Mouse (Mus musculus) heart, embryonic 14.5 days (tissue): ENCODE results near the gene H2-T24. TPM values are rescaled to one million over a fixed set of nuclear protein-coding genes. Genes with fewer than 3 reads are reported as not detected.

Source experiments
- ATAC-seq: fragments of 200-750 bp; cut with Nextera tagmentation; 2 replicates; pipeline ENCODE4 v1.8.0; 2017; ENCODE audit warnings: low read depth, moderate TSS enrichment; ENCODE audit not compliant: insufficient number of reproducible peaks, insufficient read depth, low FRiP score
- H3K27ac ChIP-seq, 2 experiments: fragments of 200-500 bp in 1 of 2; fragments of 300-500 bp in 1 of 2; sonication (generic) in 1 of 2; replicated peaks in 1 of 2; 2 replicates each; pipeline ENCODE4 v1.5.1; 2012 to 2014; ENCODE audit warnings: low read depth in 2 of 2, low read length in 2 of 2, control low read depth in 1 of 2, mild to moderate bottlenecking in 1 of 2, mixed read lengths in 1 of 2; ENCODE audit not compliant: control insufficient read depth in 1 of 2, insufficient read depth in 1 of 2
- H3K27me3 ChIP-seq: fragments of 300-500 bp; sonication (generic); 2 replicates; pipeline ENCODE4 v1.6.1; 2014; ENCODE audit warnings: mild to moderate bottlenecking, low read length, control low read depth; ENCODE audit not compliant: control insufficient read depth, insufficient read depth
- H3K36me3 ChIP-seq: fragments of 300-500 bp; sonication (generic); 2 replicates; pipeline ENCODE4 v1.6.1; 2014; ENCODE audit warnings: mild to moderate bottlenecking, control low read depth, low read length, mixed read lengths; ENCODE audit not compliant: control insufficient read depth, insufficient read depth
- H3K4me1 ChIP-seq, 2 experiments: fragments of 200-500 bp in 1 of 2; fragments of 300-500 bp in 1 of 2; sonication (generic) in 1 of 2; 2 replicates each; pipeline ENCODE4 v1.6.1; 2012 to 2014; ENCODE audit warnings: low read length in 2 of 2, control low read depth in 1 of 2, mixed read lengths in 1 of 2; ENCODE audit not compliant: control insufficient read depth in 2 of 2, insufficient read depth in 2 of 2
- H3K4me2 ChIP-seq: fragments of 300-500 bp; sonication (generic); 2 replicates; pipeline ENCODE4 v1.6.1; 2014; ENCODE audit warnings: mild to moderate bottlenecking, low read length
- H3K4me3 ChIP-seq, 2 experiments: fragments of 200-500 bp in 1 of 2; fragments of 300-500 bp in 1 of 2; sonication (generic) in 1 of 2; 2 replicates each; pipeline ENCODE4 v1.5.1; 2012 to 2014; ENCODE audit warnings: low read length in 2 of 2, mild to moderate bottlenecking in 2 of 2, control low read depth in 1 of 2, low read depth in 1 of 2, moderate library complexity in 1 of 2; ENCODE audit not compliant: control insufficient read depth in 1 of 2, insufficient read depth in 1 of 2
- H3K9ac ChIP-seq: fragments of 300-500 bp; sonication (generic); 2 replicates; pipeline ENCODE4 v1.6.1; 2014; ENCODE audit warnings: mild to moderate bottlenecking, low read length
- H3K9me3 ChIP-seq: fragments of 300-500 bp; sonication (generic); 2 replicates; pipeline ENCODE4 v1.6.1; 2016; ENCODE audit warnings: low read length, control low read depth; ENCODE audit not compliant: control insufficient read depth
- WGBS: fragments of 180-500 bp; shearing (Covaris S2); extraction: QIAGEN DNeasy Blood & Tissue Kit; methylation state at CpG from one replicate; pipeline ENCODE4 v1.1.7; 2014; 5-methylcytosine and 5-hydroxymethylcytosine counted together
- polyA plus RNA-seq: library from polyadenylated mRNA; unstranded; fragments of >200 nt; fragmentation: Nextera tagmentation; extraction: Ambion mirVana; gene quantifications from 2 replicates; pipeline ENCODE4 v1.2.1, GENCODE M21; 2014

H2-T24 gene
- polyA plus RNA-seq, 1 experiment from 2014 or later = 2.6 TPM

DNA sequence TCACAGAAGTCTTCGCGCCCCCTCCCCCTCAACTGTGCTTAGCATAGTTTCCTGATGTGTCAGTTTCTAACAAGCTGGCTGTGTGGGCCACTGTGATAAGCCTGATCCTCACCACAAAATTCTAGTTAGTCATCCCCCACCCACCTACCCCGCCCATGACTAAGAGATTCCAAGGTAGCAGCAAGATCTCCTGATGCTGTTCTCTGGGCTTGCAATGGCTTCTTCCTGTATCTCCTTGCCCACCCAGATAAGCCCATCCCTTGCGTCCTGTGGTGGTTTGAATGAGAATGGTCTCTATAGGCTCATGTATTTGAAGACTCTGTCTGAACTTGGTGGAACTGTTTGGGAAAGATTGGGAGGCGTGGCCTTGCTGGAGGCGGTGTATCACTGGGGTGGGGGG is 18.4 kb downstream of the H2-T24 start:
- H3K4me3 ChIP-seq = no peak overlapping the region
- no peak for ATAC-seq
- no peaks in the 10 kb centered on the region for H3K9me3 ChIP-seq
- no peaks in the 10 kb centered on the region for H3K27me3 ChIP-seq
- no peak overlapping the region for H3K9ac ChIP-seq
- H3K4me2 ChIP-seq = no peak overlapping the region
- H3K4me1 ChIP-seq = peaks cover 0 to 6% of the 10 kb centered on the region in 2 experiments; a peak in 2 of 4 replicates
- no peak overlapping the region for H3K27ac ChIP-seq
- H3K36me3 ChIP-seq = no peaks in the 10 kb centered on the region
- WGBS = 93% methylated on average over 6 of the region's 6 CpGs

- no peaks in the 10 kb centered on the region for H3K36me3 ChIP-seq
- no peak overlapping the region for H3K27ac ChIP-seq
- H3K27me3 ChIP-seq = no peaks in the 10 kb centered on the region
- H3K4me3 ChIP-seq = no peak overlapping the region
- H3K4me1 ChIP-seq = peaks cover 0 to 6% of the 10 kb centered on the region in 2 experiments; a peak in 2 of 4 replicates
- no peak overlapping the region for H3K4me2 ChIP-seq
- ATAC-seq = no peak
- H3K9me3 ChIP-seq = no peaks in the 10 kb centered on the region
- no peak overlapping the region for H3K9ac ChIP-seq
- 93% methylated on average over 12 of the region's 12 CpGs for WGBS
Observed at GRCm38 (mm10) chr17:36001121-36001897, 19.1 kb downstream of the H2-T24 start.

- no peak overlapping the region for H3K4me2 ChIP-seq
- no peak for ATAC-seq
- WGBS = 88% methylated on average over 4 of the region's 4 CpGs
- no peaks in the 10 kb centered on the region for H3K36me3 ChIP-seq
- no peaks in the 10 kb centered on the region for H3K9me3 ChIP-seq
- no peak overlapping the region for H3K9ac ChIP-seq
- H3K27me3 ChIP-seq = no peaks in the 10 kb centered on the region
- H3K27ac ChIP-seq = no peak overlapping the region
- peaks cover 0 to 10% of the 10 kb centered on the region in 2 experiments; a peak in 3 of 4 replicates for H3K4me1 ChIP-seq
- H3K4me3 ChIP-seq = no peak overlapping the region
Observed at GRCm38 (mm10) chr17:36000349-36000748, 20.0 kb downstream of the H2-T24 start.

GRCm38 (mm10) chr17:35999356-35999755 is 21.0 kb downstream of the H2-T24 start:
- ATAC-seq = no peak
- Histone ChIP-seq H3K27ac (no peak overlapping the region), H3K27me3 (no peaks in the 10 kb centered on the region), H3K36me3 (no peaks in the 10 kb centered on the region), H3K4me1 (peaks cover 0 to 14% of the 10 kb centered on the region in 2 experiments; a peak in 3 of 4 replicates), H3K9me3 (no peaks in the 10 kb centered on the region), H3K4me3 (no peak overlapping the region), H3K4me2 (no peak overlapping the region), H3K9ac (no peak overlapping the region)
- WGBS = 54% methylated on average over 7 of the region's 7 CpGs

- no peaks in the 10 kb centered on the region for H3K36me3 ChIP-seq
- H3K9ac ChIP-seq = no peak overlapping the region
- H3K27me3 ChIP-seq = no peaks in the 10 kb centered on the region
- H3K4me1 ChIP-seq = peaks cover 0 to 14% of the 10 kb centered on the region in 2 experiments; a peak in 3 of 4 replicates
- no peak overlapping the region for H3K4me2 ChIP-seq
- 73% methylated on average over 6 of the region's 6 CpGs for WGBS
- H3K27ac ChIP-seq = no peak overlapping the region
- ATAC-seq = no peak
- no peak overlapping the region for H3K4me3 ChIP-seq
- no peaks in the 10 kb centered on the region for H3K9me3 ChIP-seq
Observed at GRCm38 (mm10) chr17:35998545-35999305, 21.6 kb downstream of the H2-T24 start.

- Histone ChIP-seq H3K4me3 (no peak overlapping the region), H3K4me2 (0 out of 2 replicates have a peak overlapping the region, but pooled peaks have one; percentile 16), H3K9me3 (no peaks in the 10 kb centered on the region), H3K36me3 (no peaks in the 10 kb centered on the region), H3K27ac (no peak overlapping the region), H3K4me1 (peaks cover 0 to 14% of the 10 kb centered on the region in 2 experiments; a peak in 3 of 4 replicates), H3K27me3 (no peaks in the 10 kb centered on the region), H3K9ac (no peak overlapping the region; the same call in 1 of the 2 replicates)
- no peak for ATAC-seq
- WGBS = 62% methylated on average over 12 of the region's 12 CpGs
Observed at GRCm38 (mm10) chr17:35997713-35998510, 22.4 kb downstream of the H2-T24 start.

GRCm38 (mm10) chr17:35996949-35997348 is 23.4 kb downstream of the H2-T24 start:
- H3K4me2 ChIP-seq = no peak overlapping the region
- ATAC-seq = peak; percentile 38
- H3K4me1 ChIP-seq = peaks cover 0 to 14% of the 10 kb centered on the region in 2 experiments; a peak in 3 of 4 replicates
- no peaks in the 10 kb centered on the region for H3K27me3 ChIP-seq
- no peak overlapping the region for H3K4me3 ChIP-seq
- no peak overlapping the region for H3K27ac ChIP-seq
- no peak overlapping the region for H3K9ac ChIP-seq
- no peaks in the 10 kb centered on the region for H3K36me3 ChIP-seq
- H3K9me3 ChIP-seq = no peaks in the 10 kb centered on the region
- 4% methylated on average over 11 of the region's 11 CpGs for WGBS
